Mouse (Mus musculus): ENCODE measurements around the gene Zkscan5. TPM values are rescaled to one million over a fixed set of nuclear protein-coding genes. Genes with fewer than 3 reads are reported as not detected.
"Not testable (repeated sequence)": the region's sequence is repeated elsewhere in the genome, so short reads cannot be mapped to it uniquely, and the experiment has no call there.

Zkscan5 gene
- polyA plus RNA-seq, 1 experiment, result 3.6 TPM

DNA sequence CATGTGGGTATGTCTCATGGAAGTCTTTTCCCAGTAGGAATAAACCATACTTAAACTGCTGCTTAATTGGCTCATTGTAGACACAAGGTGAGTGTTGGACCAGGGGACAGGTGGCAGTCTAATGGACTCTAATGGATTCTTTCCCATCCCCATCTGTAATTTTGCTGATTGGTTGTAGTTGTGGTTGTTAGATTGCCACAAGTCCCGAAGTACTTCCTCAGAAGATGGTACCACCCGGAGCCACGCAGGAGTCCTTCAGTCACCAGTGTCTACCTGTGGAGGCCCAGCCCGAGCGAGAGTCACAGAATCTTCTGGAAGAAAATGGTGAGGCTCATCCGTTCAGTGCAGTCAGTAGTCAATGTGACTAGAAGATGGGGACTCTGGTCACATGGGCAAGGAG is 3.0 kb downstream of the Zkscan5 start:
- Histone ChIP-seq H3K79me2 (ENCODE audit: control insufficient read depth, insufficient read depth) (no peaks in the 10 kb centered on the region), H3K27me3 (ENCODE audit: control insufficient read depth, insufficient read depth, insufficient read length) (no peaks in the 10 kb centered on the region), H3ac (ENCODE audit: control insufficient read depth, insufficient read length, low read depth) (no peak overlapping the region), H3K4me3 (ENCODE audit: insufficient read depth, poor library complexity, severe bottlenecking) (no peak overlapping the region), H3K79me3 (ENCODE audit: low read depth) (peaks cover 2% of the 10 kb centered on the region), H3K36me3 (ENCODE audit: control insufficient read depth, insufficient read depth) (peaks cover 5% of the 10 kb centered on the region)
- TF ChIP-seq FOSL1 (IDR thresholded peaks at IDR 0.05; ENCODE audit: insufficient read depth, low read length, poor library complexity, severe bottlenecking) (no peak), CTCF (IDR thresholded peaks at IDR 0.05; ENCODE audit: control insufficient read depth, insufficient read depth, insufficient read length) (no peak), MYOG (IDR thresholded peaks at IDR 0.05; ENCODE audit: control insufficient read depth, extremely low read depth, insufficient read length) (no peak), USF1 (IDR thresholded peaks at IDR 0.05; ENCODE audit: low read depth) (no peak), CEBPB (IDR thresholded peaks at IDR 0.05; ENCODE audit: low read depth) (no peak)

DNA sequence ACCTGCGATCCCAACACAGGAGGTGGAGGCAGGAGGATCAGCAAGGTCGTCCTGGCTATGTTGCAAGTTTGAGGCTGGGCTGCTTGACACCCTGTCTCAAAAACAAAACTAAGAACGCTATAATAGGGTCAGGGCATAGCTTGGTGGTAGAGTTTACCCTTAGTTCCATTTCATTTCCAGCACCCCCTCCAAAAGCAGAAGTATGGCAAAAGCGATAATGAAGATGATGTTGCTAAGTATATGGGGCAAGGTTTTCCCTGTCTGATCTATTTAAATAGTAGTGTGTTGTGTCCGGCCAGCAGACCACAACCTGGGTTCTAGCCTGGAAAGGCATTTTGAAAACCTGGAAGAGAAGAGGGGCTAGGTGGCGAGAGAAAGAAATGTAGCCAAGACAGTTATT is 3.6 kb downstream of the Zkscan5 start:
- peaks cover 5% of the 10 kb centered on the region for H3K36me3 ChIP-seq (ENCODE audit: control insufficient read depth, insufficient read depth)
- H3ac ChIP-seq (ENCODE audit: control insufficient read depth, insufficient read length, low read depth), result no peak overlapping the region
- no peaks in the 10 kb centered on the region for H3K27me3 ChIP-seq (ENCODE audit: control insufficient read depth, insufficient read depth, insufficient read length)
- H3K4me3 ChIP-seq (ENCODE audit: insufficient read depth, poor library complexity, severe bottlenecking), result no peak overlapping the region
- no peaks in the 10 kb centered on the region for H3K79me2 ChIP-seq (ENCODE audit: control insufficient read depth, insufficient read depth)
- TF ChIP-seq USF1 (IDR thresholded peaks at IDR 0.05; ENCODE audit: low read depth), result no peak
- no peak for TF ChIP-seq CTCF (IDR thresholded peaks at IDR 0.05; ENCODE audit: control insufficient read depth, insufficient read depth, insufficient read length)
- no peak for TF ChIP-seq FOSL1 (IDR thresholded peaks at IDR 0.05; ENCODE audit: insufficient read depth, low read length, poor library complexity, severe bottlenecking)
- no peak for TF ChIP-seq MYOD1 (IDR thresholded peaks at IDR 0.05; ENCODE audit: control insufficient read depth, insufficient read length, low read depth)
- no peak for TF ChIP-seq MYOG (IDR thresholded peaks at IDR 0.05; ENCODE audit: control insufficient read depth, extremely low read depth, insufficient read length)
- TF ChIP-seq CEBPB (IDR thresholded peaks at IDR 0.05; ENCODE audit: low read depth), result no peak
- no peak for TF ChIP-seq MAX (IDR thresholded peaks at IDR 0.05)
- H3K79me3 ChIP-seq (ENCODE audit: low read depth), result peaks cover 2% of the 10 kb centered on the region

DNA sequence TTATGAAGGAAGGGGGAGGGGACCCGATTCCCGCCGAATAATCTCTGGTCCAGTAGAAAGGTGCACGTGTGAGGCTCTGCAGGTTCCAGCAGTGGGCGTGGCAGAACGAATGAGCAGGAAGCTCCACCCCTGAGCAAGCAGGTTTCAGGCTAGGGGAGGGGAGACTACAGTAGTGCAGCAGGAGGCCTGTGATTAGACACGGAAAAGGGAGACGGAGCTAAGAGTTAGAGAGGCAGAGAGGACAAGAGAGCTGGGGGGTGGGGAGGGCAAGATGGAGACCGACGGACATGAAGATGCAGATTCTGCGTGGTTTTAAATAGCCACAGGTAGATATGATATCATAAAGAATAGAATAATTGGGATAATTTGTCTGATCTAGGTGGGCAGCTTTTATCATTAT is 4.0 kb downstream of the Zkscan5 start:
- not testable (repeated sequence) for H3K79me3 ChIP-seq (ENCODE audit: low read depth); H3K36me3 ChIP-seq (ENCODE audit: control insufficient read depth, insufficient read depth); H3K27me3 ChIP-seq (ENCODE audit: control insufficient read depth, insufficient read depth, insufficient read length); H3K79me2 ChIP-seq (ENCODE audit: control insufficient read depth, insufficient read depth); H3ac ChIP-seq (ENCODE audit: control insufficient read depth, insufficient read length, low read depth); H3K4me3 ChIP-seq (ENCODE audit: insufficient read depth, poor library complexity, severe bottlenecking)

DNA sequence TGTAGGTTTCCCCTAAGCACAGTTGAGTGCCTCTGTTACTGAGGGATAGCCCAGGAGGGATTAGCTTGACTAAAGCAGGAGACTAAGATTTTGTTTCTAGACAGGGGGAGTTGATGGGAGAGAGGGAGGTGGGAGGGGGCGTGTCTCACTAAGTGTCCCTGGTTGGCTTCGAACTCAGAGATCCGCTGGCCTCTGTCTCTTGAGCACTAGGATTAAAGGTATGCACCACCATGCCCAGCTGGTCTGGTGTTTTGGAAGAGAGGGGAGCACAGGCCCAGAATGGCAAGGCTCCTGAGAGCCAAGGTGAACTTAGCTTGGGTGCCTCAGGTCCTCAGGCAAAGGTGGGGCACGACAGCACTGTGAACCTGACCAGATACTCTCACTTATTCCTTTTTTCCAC is 7.0 kb downstream of the Zkscan5 start:
- Histone ChIP-seq H3K79me3 (ENCODE audit: low read depth) (peaks cover 2% of the 10 kb centered on the region), H3K4me3 (ENCODE audit: insufficient read depth, poor library complexity, severe bottlenecking) (no peak overlapping the region), H3K79me2 (ENCODE audit: control insufficient read depth, insufficient read depth) (no peaks in the 10 kb centered on the region), H3ac (ENCODE audit: control insufficient read depth, insufficient read length, low read depth) (no peak overlapping the region), H3K36me3 (ENCODE audit: control insufficient read depth, insufficient read depth) (peaks cover 5% of the 10 kb centered on the region), H3K27me3 (ENCODE audit: control insufficient read depth, insufficient read depth, insufficient read length) (no peaks in the 10 kb centered on the region)
- TF ChIP-seq CTCF (IDR thresholded peaks at IDR 0.05; ENCODE audit: control insufficient read depth, insufficient read depth, insufficient read length), result no peak
- TF ChIP-seq FOSL1 (IDR thresholded peaks at IDR 0.05; ENCODE audit: insufficient read depth, low read length, poor library complexity, severe bottlenecking), result no peak
- no peak for TF ChIP-seq CEBPB (IDR thresholded peaks at IDR 0.05; ENCODE audit: low read depth)
- no peak for TF ChIP-seq MYOG (IDR thresholded peaks at IDR 0.05; ENCODE audit: control insufficient read depth, extremely low read depth, insufficient read length)
- no peak for TF ChIP-seq MYOD1 (IDR thresholded peaks at IDR 0.05; ENCODE audit: control insufficient read depth, insufficient read length, low read depth)
- TF ChIP-seq USF1 (IDR thresholded peaks at IDR 0.05; ENCODE audit: low read depth), result no peak
- TF ChIP-seq MAX (IDR thresholded peaks at IDR 0.05), result no peak

DNA sequence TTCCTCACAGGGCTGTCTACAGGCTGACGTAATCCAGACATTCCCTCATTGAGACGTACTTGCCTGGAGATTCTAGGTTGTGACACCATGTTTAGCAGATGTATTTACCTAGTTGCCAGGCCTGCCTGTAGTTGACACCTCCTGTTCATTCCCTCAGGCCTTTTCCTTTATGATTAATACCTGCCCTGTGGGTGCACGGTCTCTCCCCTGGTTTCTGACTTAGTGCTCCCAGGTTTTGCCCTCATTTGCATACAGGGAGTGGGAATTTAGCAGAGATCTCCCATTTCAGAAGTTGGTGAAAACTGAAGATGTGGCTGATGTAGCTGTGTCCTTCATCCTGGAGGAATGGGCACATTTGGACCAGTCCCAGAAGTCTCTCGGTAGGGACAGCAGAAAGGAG is 7.9 kb downstream of the Zkscan5 start:
- Histone ChIP-seq H3K36me3 (ENCODE audit: control insufficient read depth, insufficient read depth) (peaks cover 3% of the 10 kb centered on the region), H3K79me2 (ENCODE audit: control insufficient read depth, insufficient read depth) (no peaks in the 10 kb centered on the region), H3K79me3 (ENCODE audit: low read depth) (peaks cover 2% of the 10 kb centered on the region), H3K27me3 (ENCODE audit: control insufficient read depth, insufficient read depth, insufficient read length) (no peaks in the 10 kb centered on the region), H3K4me3 (ENCODE audit: insufficient read depth, poor library complexity, severe bottlenecking) (no peak overlapping the region), H3ac (ENCODE audit: control insufficient read depth, insufficient read length, low read depth) (no peak overlapping the region)
- TF ChIP-seq CTCF (IDR thresholded peaks at IDR 0.05; ENCODE audit: control insufficient read depth, insufficient read depth, insufficient read length), result no peak
- no peak for TF ChIP-seq CEBPB (IDR thresholded peaks at IDR 0.05; ENCODE audit: low read depth)
- no peak for TF ChIP-seq MYOD1 (IDR thresholded peaks at IDR 0.05; ENCODE audit: control insufficient read depth, insufficient read length, low read depth)
- no peak for TF ChIP-seq MYOG (IDR thresholded peaks at IDR 0.05; ENCODE audit: control insufficient read depth, extremely low read depth, insufficient read length)
- no peak for TF ChIP-seq USF1 (IDR thresholded peaks at IDR 0.05; ENCODE audit: low read depth)
- no peak for TF ChIP-seq FOSL1 (IDR thresholded peaks at IDR 0.05; ENCODE audit: insufficient read depth, low read length, poor library complexity, severe bottlenecking)
- no peak for TF ChIP-seq MAX (IDR thresholded peaks at IDR 0.05)

DNA sequence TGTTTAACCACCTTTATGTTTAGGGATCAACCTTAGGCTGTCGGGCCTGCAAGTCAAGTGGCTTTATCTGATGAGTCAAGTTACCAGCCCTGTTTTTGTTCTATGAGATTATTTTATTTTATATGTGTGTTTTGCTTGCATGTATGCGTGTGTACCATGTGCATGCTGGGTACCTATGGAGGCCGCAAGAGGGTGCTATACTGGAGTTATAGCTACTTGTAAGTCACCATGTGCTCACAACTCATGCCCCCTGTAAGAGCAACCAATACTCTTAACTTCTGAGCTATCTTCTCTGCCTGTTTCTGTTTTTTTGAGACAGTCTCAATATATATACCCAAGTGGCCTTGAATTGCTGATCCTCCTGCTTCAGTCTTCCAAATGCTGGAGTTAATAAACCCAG is 9.1 kb downstream of the Zkscan5 start:
- H3K79me3 ChIP-seq (ENCODE audit: low read depth), result peaks cover 2% of the 10 kb centered on the region
- no peak overlapping the region for H3ac ChIP-seq (ENCODE audit: control insufficient read depth, insufficient read length, low read depth)
- H3K27me3 ChIP-seq (ENCODE audit: control insufficient read depth, insufficient read depth, insufficient read length), result no peaks in the 10 kb centered on the region
- no peaks in the 10 kb centered on the region for H3K36me3 ChIP-seq (ENCODE audit: control insufficient read depth, insufficient read depth)
- H3K79me2 ChIP-seq (ENCODE audit: control insufficient read depth, insufficient read depth), result no peaks in the 10 kb centered on the region
- TF ChIP-seq CEBPB (IDR thresholded peaks at IDR 0.05; ENCODE audit: low read depth) (no peak), USF1 (IDR thresholded peaks at IDR 0.05; ENCODE audit: low read depth) (no peak), MYOD1 (IDR thresholded peaks at IDR 0.05; ENCODE audit: control insufficient read depth, insufficient read length, low read depth) (no peak), MAX (IDR thresholded peaks at IDR 0.05) (no peak), FOSL1 (IDR thresholded peaks at IDR 0.05; ENCODE audit: insufficient read depth, low read length, poor library complexity, severe bottlenecking) (no peak), MYOG (IDR thresholded peaks at IDR 0.05; ENCODE audit: control insufficient read depth, extremely low read depth, insufficient read length) (no peak)
- no peak overlapping the region for H3K4me3 ChIP-seq (ENCODE audit: insufficient read depth, poor library complexity, severe bottlenecking)

Data from C2C12 (cell line).